Mouse (Mus musculus) limb, embryonic 14.5 days (tissue): Measurements from ENCODE around the gene Slc9a5. TPM values are rescaled to one million over a fixed set of nuclear protein-coding genes. Genes with fewer than 3 reads are reported as not detected.

ENCODE experiments used
- ATAC-seq: fragments of 200-750 bp; cut with Nextera tagmentation; 2 replicates; pipeline ENCODE4 v1.8.0; 2017; ENCODE audit warnings: low read depth, moderate number of reproducible peaks, moderate TSS enrichment; ENCODE audit not compliant: low FRiP score
- DNase-seq: peaks from one replicate; pipeline ENCODE4 v3.0.0-alpha.2; 2015; ENCODE audit warnings: low spot score
- H3K27ac ChIP-seq: fragments of 300-500 bp; sonication (generic); replicated peaks from 2 replicates; pipeline ENCODE4 v1.5.1; 2014; ENCODE audit warnings: low read depth, mild to moderate bottlenecking, low read length, moderate library complexity, mixed read lengths
- H3K27me3 ChIP-seq: fragments of 300-500 bp; sonication (generic); 2 replicates; pipeline ENCODE4 v1.6.1; 2014; ENCODE audit warnings: low read length, mixed read lengths; ENCODE audit not compliant: control insufficient read depth, insufficient read depth
- H3K36me3 ChIP-seq: fragments of 300-500 bp; sonication (generic); 2 replicates; pipeline ENCODE4 v1.6.1; 2014; ENCODE audit warnings: mild to moderate bottlenecking, low read length, moderate library complexity, mixed read lengths; ENCODE audit not compliant: control insufficient read depth, insufficient read depth
- H3K4me1 ChIP-seq: fragments of 300-500 bp; sonication (generic); 2 replicates; pipeline ENCODE4 v1.6.1; 2014; ENCODE audit warnings: antibody characterized with exemption, low read length, mixed read lengths; ENCODE audit not compliant: control insufficient read depth, insufficient read depth
- H3K4me2 ChIP-seq: fragments of 300-500 bp; sonication (generic); replicated peaks from 2 replicates; pipeline ENCODE4 v1.6.1; 2014; ENCODE audit warnings: low read depth, mild to moderate bottlenecking, low read length, moderate library complexity; ENCODE audit not compliant: severe bottlenecking
- H3K4me3 ChIP-seq: fragments of 300-500 bp; sonication (generic); replicated peaks from 2 replicates; pipeline ENCODE4 v1.5.1; 2014; ENCODE audit warnings: low read length
- H3K9ac ChIP-seq: fragments of 300-500 bp; sonication (generic); 2 replicates; pipeline ENCODE4 v1.6.1; 2014; ENCODE audit warnings: mild to moderate bottlenecking, low read depth, low read length, moderate library complexity; ENCODE audit not compliant: severe bottlenecking
- H3K9me3 ChIP-seq: fragments of 300-500 bp; sonication (generic); 2 replicates; pipeline ENCODE4 v1.6.1; 2016; ENCODE audit warnings: low read length; ENCODE audit not compliant: control insufficient read depth
- POLR2A ChIP-seq: fragments of 200-500 bp; IDR thresholded peaks from 2 replicates; pipeline ENCODE4 v1.8.0; 2012; ENCODE audit warnings: inconsistent platforms, mild to moderate bottlenecking, moderate library complexity, borderline replicate concordance; ENCODE audit not compliant: insufficient read depth, insufficient read length; ENCODE audit errors: extremely low read depth
- WGBS: fragments of 180-500 bp; shearing (Covaris S2); extraction: QIAGEN DNeasy Blood & Tissue Kit; methylation state at CpG from one replicate; pipeline ENCODE4 v1.1.7; 2014; 5-methylcytosine and 5-hydroxymethylcytosine counted together
- polyA plus RNA-seq, 2 experiments: library from polyadenylated mRNA; depleted of rRNA in 1 of 2; stranded (reverse) in 1 of 2; unstranded in 1 of 2; fragments of >200 nt; fragmentation: Nextera tagmentation in 1 of 2; extraction: Ambion mirVana in 1 of 2; gene quantifications; 2 replicates each; pipeline versions ENCODE4 v1.2.1 to v1.2.3; 2012 to 2014

The Slc9a5 gene
- polyA plus RNA-seq, 2 experiments, result 5.6 to 43.5 TPM

GRCm38 (mm10) chr8:105310118-105310517, 38.5 kb upstream of the Slc9a5 start:
- 81% methylated on average over 8 of the region's 8 CpGs for WGBS
- no peak for TF ChIP-seq POLR2A
- ATAC-seq, result no peak
- no peak overlapping the region for H3K9ac ChIP-seq
- H3K27ac ChIP-seq, result no peak overlapping the region
- H3K4me3 ChIP-seq, result no peak overlapping the region
- H3K9me3 ChIP-seq, result no peaks in the 10 kb centered on the region
- no peak overlapping the region for H3K4me2 ChIP-seq
- peaks cover 12% of the 10 kb centered on the region for H3K4me1 ChIP-seq
- DNase-seq, result no peak
- peaks cover 55% of the 10 kb centered on the region for H3K36me3 ChIP-seq
- no peaks in the 10 kb centered on the region for H3K27me3 ChIP-seq

DNA sequence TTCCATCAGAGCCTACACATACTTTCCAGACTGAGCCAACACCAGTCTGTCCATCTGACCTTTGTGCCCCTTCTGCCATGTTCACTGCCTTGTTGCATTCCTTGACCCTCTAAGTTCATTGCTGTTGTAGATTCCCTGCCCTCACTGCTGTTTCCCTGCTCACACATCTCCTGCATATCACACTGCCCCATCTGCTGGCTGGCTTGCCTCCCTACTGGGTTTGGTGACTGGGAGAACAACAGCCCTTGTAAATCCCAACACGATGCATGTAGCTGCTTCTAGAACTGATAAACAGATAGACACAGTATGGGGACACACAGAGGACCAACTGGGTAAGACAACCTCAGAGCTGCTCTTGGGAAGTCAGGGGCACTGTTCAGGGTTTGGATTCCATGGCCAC, 36.9 kb upstream of the Slc9a5 start:
- 85% methylated on average over 1 of the region's 1 CpGs for WGBS
- H3K9me3 ChIP-seq, result no peaks in the 10 kb centered on the region
- H3K27ac ChIP-seq, result no peak overlapping the region
- no peaks in the 10 kb centered on the region for H3K27me3 ChIP-seq
- no peak for ATAC-seq
- no peak overlapping the region for H3K4me3 ChIP-seq
- no peak overlapping the region for H3K9ac ChIP-seq
- H3K36me3 ChIP-seq, result peaks cover 66% of the 10 kb centered on the region
- no peak overlapping the region for H3K4me2 ChIP-seq
- TF ChIP-seq POLR2A, result no peak
- DNase-seq, result no peak
- no peaks in the 10 kb centered on the region for H3K4me1 ChIP-seq

DNA sequence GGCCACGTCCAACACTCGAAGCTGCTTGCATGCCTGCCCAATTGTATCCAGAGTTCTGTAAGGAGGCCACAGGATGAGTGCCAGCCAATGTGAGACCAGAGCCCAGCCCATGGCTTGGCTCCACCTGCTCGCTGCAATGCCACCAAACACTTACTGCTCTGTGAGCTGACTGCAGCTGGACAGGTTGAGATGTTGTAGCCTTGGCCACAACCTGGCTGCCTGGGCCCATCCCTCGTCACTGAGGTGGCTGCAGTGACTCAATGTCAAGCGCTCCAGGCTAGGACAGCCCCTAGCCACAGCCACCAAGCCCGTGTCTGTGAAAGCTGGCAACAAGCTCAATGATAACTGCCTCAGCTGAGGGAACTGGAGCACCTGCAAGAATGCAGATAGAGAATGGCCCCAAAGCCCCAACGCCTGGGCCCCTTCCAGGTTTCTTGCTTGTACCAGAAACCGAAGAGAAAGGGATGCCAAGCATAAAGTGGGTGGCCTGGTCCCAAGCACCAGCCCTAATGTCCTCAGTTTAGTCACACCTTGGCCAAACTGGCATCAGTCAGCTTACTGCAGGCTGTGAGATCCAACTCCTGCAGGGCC, 35.7 kb upstream of the Slc9a5 start:
- H3K9me3 ChIP-seq, result no peaks in the 10 kb centered on the region
- ATAC-seq, result no peak
- H3K36me3 ChIP-seq, result peaks cover 60% of the 10 kb centered on the region
- WGBS, result 86% methylated on average over 8 of the region's 8 CpGs
- no peak overlapping the region for H3K4me2 ChIP-seq
- no peak for TF ChIP-seq POLR2A
- DNase-seq, result no peak
- H3K27me3 ChIP-seq, result no peaks in the 10 kb centered on the region
- no peak overlapping the region for H3K4me3 ChIP-seq
- no peak overlapping the region for H3K27ac ChIP-seq
- no peak overlapping the region for H3K9ac ChIP-seq
- H3K4me1 ChIP-seq, result no peaks in the 10 kb centered on the region

- Histone ChIP-seq H3K4me2 (no peak overlapping the region), H3K4me1 (no peaks in the 10 kb centered on the region), H3K27ac (no peak overlapping the region), H3K4me3 (no peak overlapping the region), H3K9ac (no peak overlapping the region), H3K36me3 (peaks cover 60% of the 10 kb centered on the region), H3K27me3 (no peaks in the 10 kb centered on the region), H3K9me3 (no peaks in the 10 kb centered on the region)
- ATAC-seq, result no peak
- DNase-seq, result no peak
- TF ChIP-seq POLR2A, result no peak
- WGBS, result 80% methylated on average over 9 of the region's 9 CpGs
Measured at GRCm38 (mm10) chr8:105313622-105314402, 34.8 kb upstream of the Slc9a5 start.

DNA sequence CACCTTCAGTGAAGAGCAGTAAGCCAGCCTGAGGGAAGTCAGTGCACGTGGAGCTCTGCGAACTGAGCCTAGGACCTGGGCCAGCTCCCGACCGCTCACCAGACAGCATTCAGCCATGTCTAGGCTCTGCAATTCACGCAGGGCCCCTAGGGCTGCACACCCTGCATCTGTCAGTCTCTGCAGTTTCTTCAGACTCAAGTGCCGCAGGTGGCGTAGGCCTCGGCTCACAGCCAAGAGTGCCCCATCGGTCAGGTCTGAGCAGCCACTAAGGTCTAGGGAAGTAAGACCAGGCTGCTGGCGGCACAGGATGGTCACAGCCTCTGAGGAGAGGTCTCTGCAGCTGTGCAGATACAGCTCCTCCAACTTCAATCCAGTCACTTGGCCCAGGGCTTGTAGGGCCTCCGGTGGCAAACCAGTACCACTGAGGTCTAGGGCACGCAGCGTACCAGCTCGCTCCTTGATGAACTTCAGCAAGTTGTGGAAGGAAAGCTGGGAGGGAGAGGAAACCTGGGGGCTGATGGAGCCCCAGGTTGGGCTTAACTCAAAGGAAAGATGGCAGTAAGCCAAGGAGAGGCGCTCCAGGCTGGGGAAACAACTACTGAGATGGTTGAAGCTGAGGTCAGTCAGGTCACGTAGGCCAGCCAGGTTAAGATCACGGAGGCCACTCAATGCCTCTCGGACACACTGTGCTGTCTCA, 33.4 kb upstream of the Slc9a5 start:
- ATAC-seq (no peak), DNase-seq (no peak)
- Histone ChIP-seq H3K27ac (no peak overlapping the region), H3K9ac (no peak overlapping the region), H3K4me3 (no peak overlapping the region), H3K4me1 (no peaks in the 10 kb centered on the region), H3K9me3 (no peaks in the 10 kb centered on the region), H3K27me3 (no peaks in the 10 kb centered on the region), H3K4me2 (no peak overlapping the region), H3K36me3 (peaks cover 63% of the 10 kb centered on the region)
- WGBS, result 89% methylated on average over 18 of the region's 18 CpGs
- TF ChIP-seq POLR2A, result no peak
